Mouse (Mus musculus) bone marrow macrophage, adult 2 months (primary cell): ENCODE measurements around the gene Hist1h4n. TPM values are rescaled to one million over a fixed set of nuclear protein-coding genes. Genes with fewer than 3 reads are reported as not detected.

Experiments
- H3K27ac ChIP-seq: 2 replicates; pipeline ENCODE4 v1.5.1; 2012; ENCODE audit warnings: low read depth, low read length; ENCODE audit not compliant: insufficient read depth
- H3K4me1 ChIP-seq: 2 replicates; pipeline ENCODE4 v1.6.1; 2012; ENCODE audit warnings: low read length; ENCODE audit not compliant: control insufficient read depth, insufficient read depth
- H3K4me3 ChIP-seq: 2 replicates; pipeline ENCODE4 v1.5.1; 2012; ENCODE audit warnings: mild to moderate bottlenecking, low read length, moderate library complexity; ENCODE audit not compliant: insufficient read depth
- CTCF ChIP-seq: IDR thresholded peaks from 2 replicates; pipeline ENCODE4 v1.5.1; 2012; ENCODE audit warnings: low read depth, mild to moderate bottlenecking, low read length, moderate library complexity
- POLR2A ChIP-seq: IDR thresholded peaks from 2 replicates; pipeline ENCODE4 v1.6.1; 2012; ENCODE audit warnings: mild to moderate bottlenecking, low read depth, low read length, borderline replicate concordance
- polyA plus RNA-seq: library from polyadenylated mRNA; stranded (reverse); fragments of >200 nt; gene quantifications from 2 replicates; pipeline ENCODE4 v1.2.4, GENCODE M21; 2012; ENCODE audit not compliant: missing spikeins, insufficient read depth, insufficient read length

Hist1h4n gene
- polyA plus RNA-seq, 1 experiment = not detected

DNA sequence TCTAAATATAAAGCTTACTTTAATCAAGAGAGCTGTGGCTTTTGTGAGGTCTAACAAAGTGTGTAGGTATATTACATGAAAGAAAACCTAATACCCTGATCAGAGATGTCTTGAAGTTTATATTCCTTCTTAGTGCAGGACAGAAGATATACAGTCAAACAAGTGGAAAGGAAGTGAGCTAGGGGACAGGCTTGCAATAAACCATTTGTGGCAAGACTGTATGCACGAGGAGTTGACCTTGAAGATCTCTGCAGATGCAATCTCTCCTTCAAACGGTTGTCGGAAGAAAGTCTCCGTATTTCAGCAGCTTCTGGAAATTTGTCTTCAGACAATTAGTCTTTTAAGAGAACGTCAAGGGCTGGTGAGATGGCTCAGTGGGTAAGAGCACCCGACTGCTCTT is 42.1 kb downstream of the Hist1h4n start:
- peaks cover 20% of the 10 kb centered on the region for H3K4me1 ChIP-seq
- H3K27ac ChIP-seq = no peak overlapping the region
- TF ChIP-seq POLR2A (no peak), CTCF (no peak)
- no peak overlapping the region for H3K4me3 ChIP-seq

DNA sequence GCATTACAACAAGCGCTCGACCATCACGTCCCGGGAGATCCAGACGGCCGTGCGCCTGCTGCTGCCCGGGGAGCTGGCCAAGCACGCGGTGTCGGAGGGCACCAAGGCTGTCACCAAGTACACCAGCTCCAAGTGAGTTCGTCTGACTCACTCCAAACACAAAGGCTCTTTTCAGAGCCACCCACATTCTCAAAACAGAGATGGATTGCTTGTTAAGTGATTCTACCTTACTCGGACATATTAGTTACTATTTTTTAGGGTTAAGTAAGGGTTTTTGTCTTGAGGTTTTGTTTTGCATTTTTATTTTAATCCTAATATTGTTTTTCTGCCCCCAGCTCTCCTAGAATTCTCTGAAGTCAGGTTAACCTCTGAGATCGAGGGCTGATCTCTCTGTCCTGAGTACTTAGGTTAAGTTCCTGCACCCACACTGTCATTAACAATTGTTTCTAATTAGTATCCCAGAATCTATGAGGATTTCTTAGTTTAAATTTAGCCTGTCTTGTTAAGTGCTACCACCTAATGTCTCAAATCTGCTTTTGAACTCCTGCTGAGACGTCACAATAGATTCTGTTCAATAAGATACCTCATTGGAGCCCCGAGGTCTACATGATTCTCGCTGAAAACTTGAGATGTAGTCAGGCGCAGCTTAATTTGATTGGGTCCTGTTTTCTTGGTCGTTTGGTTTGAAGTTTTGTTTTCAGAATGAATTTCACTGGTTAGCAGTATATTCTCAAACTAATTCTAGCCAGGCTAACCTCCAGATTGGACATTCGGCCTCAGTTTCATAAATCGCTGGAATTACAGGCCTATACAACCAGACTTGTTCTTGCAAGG is 44.0 kb downstream of the Hist1h4n start:
- H3K4me1 ChIP-seq = peaks cover 24% of the 10 kb centered on the region
- peak overlapping the region; percentile 38 for H3K4me3 ChIP-seq
- no peak for TF ChIP-seq CTCF
- TF ChIP-seq POLR2A = no peak
- H3K27ac ChIP-seq = peak overlapping the region; percentile 67

DNA sequence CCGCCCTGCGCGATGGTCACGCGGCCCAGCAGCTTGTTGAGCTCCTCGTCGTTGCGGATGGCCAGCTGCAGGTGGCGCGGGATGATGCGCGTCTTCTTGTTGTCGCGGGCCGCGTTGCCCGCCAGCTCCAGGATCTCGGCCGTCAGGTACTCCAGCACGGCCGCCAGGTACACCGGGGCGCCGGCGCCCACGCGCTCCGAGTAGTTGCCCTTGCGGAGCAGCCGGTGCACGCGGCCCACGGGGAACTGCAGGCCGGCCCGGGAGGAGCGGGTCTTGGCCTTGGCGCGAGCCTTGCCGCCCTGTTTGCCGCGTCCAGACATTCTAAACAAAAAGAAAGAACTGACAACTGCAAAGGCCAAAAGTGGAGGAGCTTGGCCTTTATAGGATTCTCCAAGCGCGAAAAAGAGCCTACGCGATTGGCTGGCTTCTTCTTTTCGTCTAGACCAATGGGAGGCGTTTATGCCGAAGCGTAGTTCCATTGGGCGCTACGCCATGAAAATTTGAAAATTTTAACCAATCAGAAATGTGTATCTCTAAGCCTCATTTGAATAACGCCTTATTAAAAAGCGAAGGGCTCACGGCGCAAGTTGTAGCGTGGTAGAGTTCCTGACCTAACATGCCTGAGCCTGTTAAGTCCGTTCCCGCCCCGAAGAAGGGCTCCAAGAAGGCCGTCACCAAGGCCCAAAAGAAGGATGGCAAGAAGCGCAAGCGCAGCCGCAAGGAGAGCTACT is 44.9 kb downstream of the Hist1h4n start, which contains the start of the genes Hist1h2an and Hist1h2bp:
TSS of gene Hist1h2an (minus strand) at position 320 of the 731 bp plus-strand sequence.
TSS of gene Hist1h2bp (plus strand) at position 563 of the 731 bp plus-strand sequence.
- Histone ChIP-seq H3K4me1 (peaks cover 23% of the 10 kb centered on the region), H3K27ac (peak within 1 kb of the TSS; percentile 86)

DNA sequence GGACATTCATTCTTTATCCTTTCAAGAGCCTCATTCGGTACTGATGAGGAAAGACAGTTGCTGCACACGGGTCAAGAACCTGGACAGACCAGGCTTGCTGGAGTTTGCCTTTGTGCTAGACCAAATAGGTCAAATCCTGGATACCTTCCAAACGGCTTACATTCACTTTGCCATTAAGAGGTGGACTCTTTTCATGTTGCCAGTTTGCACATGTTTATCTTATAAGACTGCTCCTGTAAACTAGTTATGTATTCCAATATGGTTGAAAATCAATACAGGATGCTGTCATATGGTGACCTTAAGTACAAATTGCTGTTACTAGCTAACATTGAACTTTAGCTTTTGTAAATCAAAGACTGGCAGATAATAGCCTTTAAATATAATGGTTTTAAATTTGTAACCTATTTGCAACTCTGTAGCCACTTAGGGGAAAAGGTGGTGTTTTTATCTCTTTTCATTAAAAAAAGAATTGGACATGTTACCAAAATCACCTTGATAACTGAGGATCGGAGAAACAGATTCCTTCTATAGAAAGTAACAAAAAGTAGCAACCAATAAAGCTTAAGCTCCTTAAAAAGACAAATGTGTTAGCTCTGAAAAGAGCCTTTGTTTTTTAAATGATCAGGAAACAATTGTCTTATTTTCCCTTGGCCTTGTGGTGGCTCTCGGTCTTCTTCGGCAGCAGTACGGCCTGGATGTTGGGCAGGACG is 45.7 kb downstream of the Hist1h4n start:
- TF ChIP-seq POLR2A (no peak), CTCF (no peak)
- Histone ChIP-seq H3K4me3 (peak overlapping the region; percentile 58), H3K27ac (peak overlapping the region; percentile 86), H3K4me1 (peaks cover 18% of the 10 kb centered on the region)

More for the DNA sequence above, 44.9 kb downstream of the Hist1h4n start, which contains the start of the genes Hist1h2an and Hist1h2bp:
- H3K4me3 ChIP-seq = peak within 1 kb of the TSS; percentile 58

DNA sequence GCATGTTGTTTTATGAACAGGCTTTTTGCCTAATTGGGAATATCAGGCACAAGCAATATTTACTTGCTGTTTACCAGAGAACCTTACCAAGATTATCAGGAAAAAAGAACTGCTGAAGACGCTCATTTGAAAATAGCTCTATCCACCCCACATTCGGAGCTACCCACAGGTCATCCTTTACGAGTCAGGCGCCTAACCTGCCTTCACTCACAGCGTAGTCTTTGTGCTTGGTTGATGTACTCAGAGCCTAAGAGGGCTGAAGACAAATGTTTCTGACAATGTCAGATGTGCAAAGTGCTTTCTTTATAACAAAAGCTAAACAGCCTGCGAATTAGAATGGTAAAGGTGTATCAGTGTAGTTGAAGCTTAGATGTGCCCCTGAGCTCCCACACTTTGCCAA is 47.7 kb downstream of the Hist1h4n start:
- Histone ChIP-seq H3K4me3 (no peak overlapping the region), H3K4me1 (peaks cover 20% of the 10 kb centered on the region), H3K27ac (peak overlapping the region; percentile 89)
- TF ChIP-seq CTCF (no peak), POLR2A (no peak)

DNA sequence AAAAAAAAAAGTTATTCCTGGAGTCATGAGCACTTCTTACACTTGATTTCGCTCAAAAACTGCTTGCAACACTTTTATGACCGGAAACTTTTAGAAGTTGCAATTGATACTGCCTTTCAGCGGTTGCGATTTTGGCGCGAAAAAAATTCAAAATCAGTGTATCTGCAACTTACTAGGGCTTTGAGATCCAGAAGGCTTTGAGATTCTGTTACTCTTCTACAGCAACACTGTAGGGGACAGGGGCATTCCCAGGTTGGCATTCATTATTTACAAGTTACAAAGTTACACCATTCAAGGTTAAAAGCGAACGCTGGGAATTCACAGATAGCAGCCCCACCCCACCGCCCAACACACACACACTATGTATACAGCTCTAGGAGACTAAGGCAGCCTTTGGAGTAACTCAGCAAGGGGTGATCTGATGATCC is 48.2 kb downstream of the Hist1h4n start:
- Histone ChIP-seq H3K4me3 (peak overlapping the region; percentile 18), H3K4me1 (peaks cover 20% of the 10 kb centered on the region), H3K27ac (peak overlapping the region; percentile 89)
- no peak for TF ChIP-seq CTCF
- no peak for TF ChIP-seq POLR2A

DNA sequence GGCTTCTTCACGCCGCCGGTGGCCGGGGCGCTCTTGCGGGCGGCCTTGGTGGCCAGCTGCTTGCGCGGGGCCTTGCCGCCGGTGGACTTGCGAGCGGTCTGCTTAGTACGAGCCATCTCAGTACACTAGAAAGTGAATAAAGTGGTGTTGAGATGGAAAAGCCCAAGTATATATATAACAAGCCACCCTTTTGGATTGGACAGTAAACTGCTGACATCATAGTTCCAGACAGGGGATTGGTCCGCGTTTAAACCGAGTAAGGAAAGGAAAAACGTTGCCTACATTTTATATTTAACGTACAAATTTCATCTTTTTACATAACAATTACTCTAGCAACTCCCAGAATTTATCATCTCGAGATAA is 48.8 kb downstream of the Hist1h4n start, which contains the start of gene Hist1h3i:
TSS of gene Hist1h3i (minus strand) at position 116 of the 363 bp plus-strand sequence.
- Histone ChIP-seq H3K4me3 (peak within 1 kb of the TSS; percentile 62), H3K27ac (peak within 1 kb of the TSS; percentile 89), H3K4me1 (peaks cover 17% of the 10 kb centered on the region)
- TF ChIP-seq POLR2A (no peak), CTCF (no peak)

DNA sequence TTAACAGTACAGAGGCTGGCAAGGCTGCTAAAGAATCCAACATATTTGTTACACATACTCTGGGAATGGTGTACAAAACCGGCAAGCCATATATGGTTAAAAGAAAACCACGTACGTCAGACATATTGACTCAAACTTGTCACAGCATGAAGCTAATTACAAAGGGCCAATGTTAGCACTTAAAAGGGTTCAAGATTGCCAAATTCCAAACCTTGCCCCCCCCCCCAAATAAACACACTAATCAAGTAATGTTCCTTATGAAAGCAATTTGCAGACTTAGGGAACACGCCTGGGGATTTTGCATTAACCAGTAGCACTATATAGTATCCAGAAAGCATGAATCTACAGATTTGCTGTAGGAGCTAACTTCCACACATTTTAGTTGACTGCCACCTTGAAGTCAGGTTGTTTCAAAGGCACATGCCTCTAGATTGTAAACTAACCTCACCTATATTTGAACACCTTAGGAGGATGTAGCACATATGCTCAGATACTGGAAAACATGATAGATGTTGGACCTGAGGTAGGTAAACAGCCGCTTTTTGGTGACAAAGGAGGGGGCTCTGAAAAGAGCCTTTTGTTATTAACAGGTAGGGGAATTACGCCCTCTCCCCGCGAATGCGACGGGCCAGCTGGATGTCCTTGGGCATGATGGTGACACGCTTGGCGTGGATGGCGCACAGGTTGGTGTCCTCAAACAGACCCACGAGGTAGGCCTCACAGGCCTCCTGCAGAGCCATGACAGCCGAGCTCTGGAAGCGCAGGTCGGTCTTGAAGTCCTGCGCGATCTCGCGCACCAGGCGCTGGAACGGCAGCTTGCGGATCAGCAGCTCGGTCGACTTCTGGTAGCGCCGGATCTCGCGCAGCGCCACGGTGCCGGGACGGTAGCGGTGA is 49.4 kb downstream of the Hist1h4n start:
- Histone ChIP-seq H3K4me1 (peaks cover 12% of the 10 kb centered on the region), H3K4me3 (peak overlapping the region; percentile 62), H3K27ac (peak overlapping the region; percentile 85)

Other genes starting within 250 kb of the Hist1h4n start
- gene Olfr1362, start 218.2 kb downstream of the Hist1h4n start, polyA plus RNA-seq = not detected in 2 replicates
- gene Olfr11, start 189.7 kb downstream of the Hist1h4n start, polyA plus RNA-seq = not detected in 2 replicates
- 0.48 TPM in 1 of 2 replicates, not detected in the other for gene Olfr1361, start 168.8 kb downstream of the Hist1h4n start, polyA plus RNA-seq
- gene Olfr1360, start 154.8 kb downstream of the Hist1h4n start, polyA plus RNA-seq = not detected in 2 replicates
- gene Olfr1359, start 134.1 kb downstream of the Hist1h4n start, polyA plus RNA-seq = not detected in 2 replicates
- gene Hist1h2bl, start 116.1 kb downstream of the Hist1h4n start, polyA plus RNA-seq = not detected in 2 replicates
- 4.0 TPM in 1 of 2 replicates, not detected in the other for gene Hist1h2ai, start 115.8 kb downstream of the Hist1h4n start, polyA plus RNA-seq
- 6.9 TPM in 1 of 2 replicates, not detected in the other for gene Hist1h3h, start 114.5 kb downstream of the Hist1h4n start, polyA plus RNA-seq
- 2.1 TPM in 1 of 2 replicates, not detected in the other for gene Hist1h2bm, start 110.2 kb downstream of the Hist1h4n start, polyA plus RNA-seq
- 1.8 and 2.7 TPM in 2 replicates for gene Hist1h4j, start 97.1 kb downstream of the Hist1h4n start, polyA plus RNA-seq
- 3.6 and 8.9 TPM in 2 replicates for gene Hist1h4k, start 81.7 kb downstream of the Hist1h4n start, polyA plus RNA-seq
- gene Hist1h2ak, start 78.4 kb downstream of the Hist1h4n start, polyA plus RNA-seq = 4.9 and 9.5 TPM in 2 replicates
- gene Hist1h2bn, start 78.1 kb downstream of the Hist1h4n start, polyA plus RNA-seq = 7.1 and 7.3 TPM in 2 replicates
- 0.82 and 2.1 TPM in 2 replicates for gene Hist1h1b, start 51.6 kb downstream of the Hist1h4n start, polyA plus RNA-seq
- gene Hist1h3i, start 48.8 kb downstream of the Hist1h4n start, polyA plus RNA-seq = 3.9 and 4.4 TPM in 2 replicates
- not detected in 2 replicates for gene Hist1h2an, start 45.0 kb downstream of the Hist1h4n start, polyA plus RNA-seq
- gene Hist1h2bp, start 44.7 kb downstream of the Hist1h4n start, polyA plus RNA-seq = not detected in 2 replicates
- 3.2 and 6.5 TPM in 2 replicates for gene Hist1h2bq, start 22.0 kb downstream of the Hist1h4n start, polyA plus RNA-seq
- not detected in 2 replicates for gene Hist1h2ao, start 21.7 kb downstream of the Hist1h4n start, polyA plus RNA-seq
- gene Hist1h4m, start 20.4 kb downstream of the Hist1h4n start, polyA plus RNA-seq = 5.2 and 6.8 TPM in 2 replicates
- 14.7 and 15.1 TPM in 2 replicates for gene Hist1h2ap, start 1.3 kb upstream of the Hist1h4n start, polyA plus RNA-seq
- 4.5 and 8.6 TPM in 2 replicates for gene Hist1h2br, start 1.5 kb upstream of the Hist1h4n start, polyA plus RNA-seq
- gene Zfp184, start 112.9 kb upstream of the Hist1h4n start, polyA plus RNA-seq = 0.25 and 0.76 TPM in 2 replicates
- gene Pom121l2, start 149.0 kb upstream of the Hist1h4n start, polyA plus RNA-seq = not detected in 2 replicates
- gene Prss16, start 177.5 kb upstream of the Hist1h4n start, polyA plus RNA-seq = 3.0 and 3.4 TPM in 2 replicates
- gene Hist1h2ah, start 203.4 kb upstream of the Hist1h4n start, polyA plus RNA-seq = not detected in 2 replicates
- gene Hist1h2bk, start 203.7 kb upstream of the Hist1h4n start, polyA plus RNA-seq = 2.9 and 5.5 TPM in 2 replicates
- 7.5 and 8.2 TPM in 2 replicates for gene Hist1h4i, start 209.2 kb upstream of the Hist1h4n start, polyA plus RNA-seq
- 5.0 and 7.4 TPM in 2 replicates for gene Hist1h2ag, start 210.7 kb upstream of the Hist1h4n start, polyA plus RNA-seq
- 1.4 and 4.4 TPM in 2 replicates for gene Hist1h2bj, start 211.0 kb upstream of the Hist1h4n start, polyA plus RNA-seq